Mouse (Mus musculus) stomach, postnatal 0 days (tissue): ENCODE data around the gene Spg21.

ENCODE experiments used
- CTCF ChIP-seq: IDR thresholded peaks from 2 replicates; pipeline ENCODE4 v1.5.1; 2016; ENCODE audit warnings: antibody characterized with exemption, low read depth, mild to moderate bottlenecking, moderate library complexity
- EP300 ChIP-seq: optimal IDR thresholded peaks from 2 replicates; pipeline ENCODE3; 2016; ENCODE audit warnings: antibody characterized with exemption

- TF ChIP-seq CTCF (peak; percentile 73), EP300 (no peak)
These were observed 41.4 kb downstream of the Spg21 start for GRCm38 (mm10) chr9:65502146-65502545.
